Mouse (Mus musculus) megakaryocyte, adult 5-6 weeks (primary cell): Measurements from ENCODE around the gene Gper1. TPM values are rescaled to one million over a fixed set of nuclear protein-coding genes. Genes with fewer than 3 reads are reported as not detected.

Experiments used
- ATAC-seq: 2 replicates; pipeline ENCODE4 v1.8.0; 2016; ENCODE audit warnings: mild to moderate bottlenecking, inconsistent platforms; ENCODE audit not compliant: poor library complexity, severe bottlenecking
- total RNA-seq, 2 experiments: library from RNA; stranded (forward) in 1 of 2; stranded (reverse) in 1 of 2; fragments of 153-499, 151-499 nt in 1 of 2; fragments of 221-1000, 200-1000 nt in 1 of 2; gene quantifications; 2 replicates each; pipeline versions ENCODE4 v1.2.3 to v1.2.4; 2015 to 2017

Gper1 gene
- total RNA-seq, 2 experiments from 2014 or later, result 0.07 to 0.22 TPM

DNA sequence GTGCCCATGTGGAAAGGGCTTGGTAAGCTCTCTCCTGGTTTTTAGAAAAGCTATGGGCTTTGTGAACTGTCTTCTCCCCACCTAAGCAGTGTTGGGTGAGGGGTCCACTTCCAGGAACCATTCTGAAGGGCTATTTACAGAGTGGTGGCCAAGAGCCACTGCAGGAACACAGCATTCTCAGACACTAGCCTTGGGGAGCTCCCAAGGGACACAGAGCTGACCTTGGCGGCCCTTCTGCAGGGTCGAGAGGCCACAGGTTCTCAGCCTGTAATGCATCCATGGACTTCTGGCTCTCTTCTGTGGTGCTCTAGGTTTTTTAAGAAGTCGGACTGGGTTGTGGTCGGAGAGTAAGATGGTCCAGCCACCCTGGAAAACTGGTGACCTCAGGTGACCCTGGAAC, 12.9 kb upstream of the Gper1 start:
- no peak for ATAC-seq

GRCm38 (mm10) chr5:139411117-139411516, 11.8 kb upstream of the Gper1 start:
- ATAC-seq, result no peak

- ATAC-seq, result no peak
Measured at GRCm38 (mm10) chr5:139411665-139412314, 11.2 kb upstream of the Gper1 start.

DNA sequence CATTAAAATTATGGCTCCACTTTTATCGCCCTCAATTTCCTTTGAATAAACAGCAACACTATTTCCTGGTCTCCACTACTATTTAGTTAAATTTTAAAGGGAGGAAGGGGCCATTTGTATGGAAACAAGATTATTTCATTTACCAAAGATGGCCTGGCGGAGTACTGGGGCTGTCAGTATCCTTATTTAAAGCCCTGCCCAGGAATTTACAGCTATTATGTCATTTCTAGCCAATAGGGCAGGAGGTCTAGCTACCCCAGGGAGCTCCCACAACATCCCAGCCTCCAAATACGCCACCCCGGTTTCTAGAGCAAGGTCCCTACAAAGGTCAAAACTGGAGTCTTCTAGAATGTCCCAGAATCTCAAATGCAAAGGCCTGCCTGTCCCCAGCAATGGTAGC, 9.4 kb upstream of the Gper1 start:
- no peak for ATAC-seq

DNA sequence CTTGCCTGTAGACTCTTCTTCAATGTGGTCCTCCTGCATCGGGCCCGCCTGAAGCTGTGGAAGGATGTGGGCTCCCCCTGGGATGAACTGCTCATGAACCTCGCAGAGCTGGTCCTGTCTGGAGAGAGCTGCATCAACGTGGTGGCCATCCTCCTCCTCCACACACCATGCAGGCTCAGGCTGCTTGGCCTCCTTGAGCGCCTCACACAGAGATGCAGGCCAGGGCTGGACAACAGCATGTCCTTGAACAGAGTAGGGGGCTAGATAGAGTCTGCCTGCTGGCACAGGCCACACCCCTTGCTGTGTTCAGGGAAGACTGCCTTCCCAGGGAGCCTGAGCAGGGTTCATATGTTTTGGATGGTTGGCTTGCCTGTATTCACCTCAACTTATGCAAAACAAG, 8.0 kb upstream of the Gper1 start:
- ATAC-seq, result no peak

- ATAC-seq, result peak; percentile 58
Measured at GRCm38 (mm10) chr5:139416942-139417341, 6.0 kb upstream of the Gper1 start.

GRCm38 (mm10) chr5:139417480-139417879, 5.5 kb upstream of the Gper1 start:
- ATAC-seq, result no peak

DNA sequence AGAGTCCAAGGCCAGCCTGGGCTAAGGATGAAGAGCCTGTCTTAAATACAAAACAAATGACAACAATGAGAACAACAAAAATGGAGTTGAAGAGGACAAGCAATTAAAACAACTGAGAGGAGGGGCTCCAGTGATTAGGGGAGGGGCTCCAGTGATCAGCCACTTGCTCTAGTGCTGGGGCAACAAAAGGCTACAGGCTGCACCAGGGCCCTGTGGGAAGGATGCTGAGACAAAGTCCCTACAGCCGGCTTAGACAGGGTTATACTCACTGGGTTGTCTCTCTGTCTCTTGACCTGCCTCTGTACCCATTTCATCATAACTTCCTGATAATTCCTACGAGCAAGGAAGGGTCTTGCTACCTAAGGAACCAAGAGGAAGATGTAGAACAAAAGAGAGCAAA, 4.8 kb upstream of the Gper1 start:
- no peak for ATAC-seq

DNA sequence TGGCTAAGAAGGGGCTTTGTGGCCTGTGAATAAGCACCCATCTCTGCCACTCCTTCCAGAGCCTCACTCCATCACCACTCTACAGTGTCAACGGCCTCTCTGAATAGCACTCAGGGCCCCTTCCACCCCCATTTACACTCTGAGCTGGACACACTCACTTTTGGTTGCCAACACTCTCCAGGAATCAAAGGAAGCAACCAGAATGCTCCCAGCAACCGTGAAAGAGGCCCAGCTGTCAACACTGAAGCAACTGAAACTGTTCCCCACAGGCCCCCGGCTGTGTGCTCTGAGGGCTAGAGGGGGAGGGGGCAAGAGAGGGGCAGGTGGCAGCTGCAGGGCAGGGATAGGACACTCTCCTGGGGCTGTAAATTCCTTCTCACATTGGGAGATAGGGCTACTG, 4.3 kb upstream of the Gper1 start:
- ATAC-seq, result no peak

GRCm38 (mm10) chr5:139425198-139425597, 2.2 kb downstream of the Gper1 start:
- no peak for ATAC-seq

DNA sequence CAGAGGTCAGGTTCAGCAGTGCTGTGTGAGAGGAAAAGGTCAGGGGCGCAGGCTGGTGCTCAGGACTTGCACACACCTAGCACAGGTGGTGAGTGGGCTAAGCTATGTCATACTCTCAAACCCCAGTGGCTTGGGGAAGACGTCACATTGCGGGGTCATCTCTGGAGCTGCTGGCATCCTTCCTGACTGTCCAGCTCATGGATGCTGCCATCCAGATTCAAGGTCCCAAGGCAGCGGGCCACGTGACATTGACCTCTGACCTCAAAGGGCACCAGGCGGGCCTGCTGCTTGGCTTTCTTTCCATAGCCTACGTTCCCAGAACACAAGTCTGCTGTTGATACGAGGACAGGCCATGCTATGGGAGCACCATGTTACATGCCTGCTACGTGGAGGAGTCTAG, 4.0 kb downstream of the Gper1 start:
- ATAC-seq, result no peak

DNA sequence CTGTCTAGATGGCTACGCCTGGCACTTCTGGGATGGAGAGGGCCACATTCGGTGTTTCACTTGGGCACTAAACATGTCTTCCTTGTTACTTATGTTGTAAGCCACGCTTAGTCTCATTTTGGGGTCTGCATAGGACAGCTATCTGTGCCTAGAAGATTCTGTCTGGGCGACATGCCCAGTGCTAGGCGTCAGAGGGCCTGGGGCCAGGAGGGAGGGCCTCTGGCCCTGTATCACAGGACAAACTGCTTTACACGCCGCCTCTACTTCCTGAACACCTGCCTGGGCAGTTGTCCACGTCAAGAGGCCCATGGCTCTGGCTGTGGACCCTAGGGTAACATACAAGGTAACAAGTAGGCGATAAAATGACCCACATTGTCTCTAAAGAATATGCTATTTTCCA, 5.0 kb downstream of the Gper1 start:
- ATAC-seq, result no peak

DNA sequence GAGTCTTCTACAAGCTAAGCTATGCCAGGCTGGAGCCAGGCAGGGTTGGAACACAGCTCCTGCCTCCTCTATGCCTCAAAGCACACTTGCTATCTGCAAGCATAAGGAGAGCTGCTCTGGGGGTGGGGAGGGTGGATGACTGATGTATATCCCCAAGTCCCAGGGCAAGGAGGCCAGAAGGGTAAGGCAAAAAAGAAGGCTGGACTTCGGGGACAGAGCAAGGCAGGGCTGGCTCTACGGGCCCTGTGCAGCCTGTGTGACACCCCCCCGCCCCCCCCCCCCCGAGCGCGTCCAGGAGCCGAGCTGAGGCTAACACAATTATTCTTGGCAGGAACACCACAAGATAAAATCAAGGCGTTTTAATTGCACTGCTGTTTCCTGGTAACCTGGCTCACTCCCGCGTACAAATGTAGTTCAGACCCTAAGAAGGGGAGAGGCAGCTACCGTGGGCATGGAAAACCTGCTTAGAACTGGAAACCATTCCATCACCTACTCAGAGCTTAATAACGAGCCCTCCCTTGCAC, 6.9 kb downstream of the Gper1 start:
- ATAC-seq, result no peak

GRCm38 (mm10) chr5:139432333-139432732, 9.4 kb downstream of the Gper1 start:
- ATAC-seq, result no peak

- ATAC-seq, result no peak
Measured at GRCm38 (mm10) chr5:139432747-139433508, 10.0 kb downstream of the Gper1 start.

DNA sequence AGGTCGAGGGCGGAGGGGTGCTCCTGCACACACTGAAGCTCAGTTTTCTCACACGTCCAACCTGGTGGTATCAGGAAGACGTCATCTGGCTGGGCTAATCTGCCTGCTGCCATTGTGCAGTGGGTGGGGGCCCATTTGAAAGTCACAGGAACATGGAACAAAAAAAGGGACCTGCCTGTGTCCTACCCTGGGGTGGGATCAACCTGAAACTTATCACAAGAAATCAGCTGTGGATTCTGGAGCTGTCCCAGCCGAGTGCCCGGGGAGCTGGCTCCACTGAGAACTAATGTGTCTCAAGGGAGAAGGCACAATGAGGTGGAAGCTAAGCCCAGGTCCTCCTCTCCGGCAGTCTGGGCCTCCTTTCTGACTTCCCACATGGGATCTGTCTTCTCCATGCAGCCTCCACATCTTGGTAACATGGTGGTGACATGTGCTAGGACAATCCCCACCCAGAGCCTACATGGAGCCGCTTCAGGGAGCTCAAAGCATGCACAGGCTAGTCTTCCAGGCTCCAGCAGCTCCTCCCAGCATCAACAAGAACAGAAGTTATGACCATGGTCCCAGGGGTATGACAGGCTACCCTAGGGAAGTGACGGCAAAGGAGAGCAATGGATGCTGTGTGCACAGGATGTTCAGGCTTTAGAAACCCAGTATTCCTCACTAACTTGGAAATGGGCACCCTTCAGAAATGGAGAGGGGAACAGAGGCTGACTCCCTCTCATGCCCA, 11.1 kb downstream of the Gper1 start:
- no peak for ATAC-seq

DNA sequence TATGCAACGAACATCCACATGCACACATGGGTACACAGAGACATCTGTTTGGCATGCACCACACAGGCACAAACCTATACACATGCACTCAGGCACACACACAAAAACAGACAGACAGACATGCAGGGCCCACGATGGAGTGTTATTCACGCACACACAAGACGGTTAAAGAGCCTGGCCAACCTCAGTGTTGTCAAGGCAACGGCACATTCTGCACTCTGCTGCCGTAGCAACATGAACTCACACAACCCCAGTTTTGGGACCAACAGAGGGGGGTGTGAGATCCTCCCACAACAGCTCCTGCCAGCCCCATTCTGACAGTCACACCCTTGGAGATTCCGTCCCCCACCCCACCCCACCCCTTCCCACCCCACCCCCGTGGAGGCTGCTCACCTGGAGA, 12.0 kb downstream of the Gper1 start:
- ATAC-seq, result no peak

- ATAC-seq, result no peak
Measured at GRCm38 (mm10) chr5:139437769-139438168, 14.8 kb downstream of the Gper1 start.

- ATAC-seq, result no peak
Measured at GRCm38 (mm10) chr5:139438440-139438839, 15.5 kb downstream of the Gper1 start.

GRCm38 (mm10) chr5:139440451-139440850, 17.5 kb downstream of the Gper1 start:
- no peak for ATAC-seq

GRCm38 (mm10) chr5:139440926-139441725, 18.2 kb downstream of the Gper1 start:
- ATAC-seq, result no peak
